1 mouse cellular context compared by ENCODE assay signal in genomic region chr9:96158431-96158830, GRCm38 (mm10).
TF ChIP-seq lines count a peak whose summit lies in the region.

No protein-coding gene starts in this region.

TF ChIP-seq in MEL, 35 proteins besides CTCF, POLR2A, EP300 and RAD21 (continued from another document):
- TF ChIP-seq GABPA (IDR thresholded peaks at IDR 0.05; ENCODE audit: low read depth, low read length) (no peak), MYC (IDR thresholded peaks at IDR 0.05; ENCODE audit: low read depth, low read length) (no peak)
TF ChIP-seq in MEL: peak in this region for 8.
